Mouse (Mus musculus) naive thymus-derived CD4-positive, alpha-beta T cell, adult 2 months (primary cell): Measurements from ENCODE around the gene Bicd1.
A peak's percentile ranks its signal among the peaks of the same experiment; 100 is the strongest.
"Not testable (repeated sequence)": the region's sequence is repeated elsewhere in the genome, so short reads cannot be mapped to it uniquely, and the experiment has no call there.

ENCODE experiments used
- DNase-seq: peaks from one replicate; pipeline ENCODE4 v3.0.0-alpha.2; 2011; ENCODE audit warnings: low read depth

Bicd1 gene

GRCm38 (mm10) chr6:149408833-149409332 is at the start of gene Bicd1:
Gene Bicd1, plus strand, starts transcription at chr6:149408886.
- DNase-seq, result peak; percentile 10

- DNase-seq, result not testable (repeated sequence)
Observed at GRCm38 (mm10) chr6:149362533-149362932, 46.2 kb upstream of the Bicd1 start.

GRCm38 (mm10) chr6:149365975-149366374 is 42.7 kb upstream of the Bicd1 start:
- not testable (repeated sequence) for DNase-seq

- peak; percentile 54 for DNase-seq
Observed at GRCm38 (mm10) chr6:149366403-149366802, 42.3 kb upstream of the Bicd1 start.

- peak; percentile 90 for DNase-seq
Observed at GRCm38 (mm10) chr6:149374986-149375457, 33.7 kb upstream of the Bicd1 start.

GRCm38 (mm10) chr6:149383531-149383930 is 25.2 kb upstream of the Bicd1 start:
- no peak for DNase-seq

GRCm38 (mm10) chr6:149386389-149386788 is 22.3 kb upstream of the Bicd1 start:
- no peak for DNase-seq

GRCm38 (mm10) chr6:149389626-149390025 is 19.1 kb upstream of the Bicd1 start:
- not testable (repeated sequence) for DNase-seq

- DNase-seq, result no peak
Observed at GRCm38 (mm10) chr6:149399396-149399795, 9.3 kb upstream of the Bicd1 start.

GRCm38 (mm10) chr6:149409341-149409740 is 655 bp downstream of the Bicd1 start:
- DNase-seq, result peak; percentile 3

GRCm38 (mm10) chr6:149409845-149410244 is 1.2 kb downstream of the Bicd1 start:
- no peak for DNase-seq

GRCm38 (mm10) chr6:149413256-149413655 is 4.6 kb downstream of the Bicd1 start:
- no peak for DNase-seq

GRCm38 (mm10) chr6:149424748-149425147 is 16.1 kb downstream of the Bicd1 start:
- DNase-seq, result no peak

- DNase-seq, result peak; percentile 12
Observed at GRCm38 (mm10) chr6:149439140-149439539, 30.5 kb downstream of the Bicd1 start.

GRCm38 (mm10) chr6:149442884-149443283 is 34.2 kb downstream of the Bicd1 start:
- no peak for DNase-seq

- no peak for DNase-seq
Observed at GRCm38 (mm10) chr6:149445854-149446253, 37.2 kb downstream of the Bicd1 start.

- DNase-seq, result no peak
Observed at GRCm38 (mm10) chr6:149457324-149457723, 48.6 kb downstream of the Bicd1 start.

GRCm38 (mm10) chr6:149460971-149461370 is 52.3 kb downstream of the Bicd1 start:
- DNase-seq, result no peak

GRCm38 (mm10) chr6:149471477-149471876 is 62.8 kb downstream of the Bicd1 start:
- no peak for DNase-seq

GRCm38 (mm10) chr6:149472441-149472840 is 63.8 kb downstream of the Bicd1 start:
- DNase-seq, result not testable (repeated sequence)

- not testable (repeated sequence) for DNase-seq
Observed at GRCm38 (mm10) chr6:149481868-149482267, 73.2 kb downstream of the Bicd1 start.

- no peak for DNase-seq
Observed at GRCm38 (mm10) chr6:149494662-149495061, 86.0 kb downstream of the Bicd1 start.

- DNase-seq, result no peak
Observed at GRCm38 (mm10) chr6:149495925-149496324, 87.2 kb downstream of the Bicd1 start.
